Mouse (Mus musculus) small intestine, adult 2 months (tissue): ENCODE data around the gene Lcn2.

ENCODE experiments used
- CTCF ChIP-seq: fragments of 200-500 bp; IDR thresholded peaks from 2 replicates; pipeline ENCODE4 v1.5.1; 2012; ENCODE audit warnings: low read depth, mild to moderate bottlenecking, control low read depth, inconsistent platforms, low read length, moderate library complexity, mixed read lengths; ENCODE audit not compliant: insufficient replicate concordance, insufficient read length; ENCODE audit errors: extremely low read depth
- POLR2A ChIP-seq: fragments of 200-500 bp; IDR thresholded peaks from 2 replicates; pipeline ENCODE4 v1.6.1; 2012; ENCODE audit warnings: low read depth, mild to moderate bottlenecking, control low read depth, inconsistent platforms, low read length, moderate library complexity

DNA sequence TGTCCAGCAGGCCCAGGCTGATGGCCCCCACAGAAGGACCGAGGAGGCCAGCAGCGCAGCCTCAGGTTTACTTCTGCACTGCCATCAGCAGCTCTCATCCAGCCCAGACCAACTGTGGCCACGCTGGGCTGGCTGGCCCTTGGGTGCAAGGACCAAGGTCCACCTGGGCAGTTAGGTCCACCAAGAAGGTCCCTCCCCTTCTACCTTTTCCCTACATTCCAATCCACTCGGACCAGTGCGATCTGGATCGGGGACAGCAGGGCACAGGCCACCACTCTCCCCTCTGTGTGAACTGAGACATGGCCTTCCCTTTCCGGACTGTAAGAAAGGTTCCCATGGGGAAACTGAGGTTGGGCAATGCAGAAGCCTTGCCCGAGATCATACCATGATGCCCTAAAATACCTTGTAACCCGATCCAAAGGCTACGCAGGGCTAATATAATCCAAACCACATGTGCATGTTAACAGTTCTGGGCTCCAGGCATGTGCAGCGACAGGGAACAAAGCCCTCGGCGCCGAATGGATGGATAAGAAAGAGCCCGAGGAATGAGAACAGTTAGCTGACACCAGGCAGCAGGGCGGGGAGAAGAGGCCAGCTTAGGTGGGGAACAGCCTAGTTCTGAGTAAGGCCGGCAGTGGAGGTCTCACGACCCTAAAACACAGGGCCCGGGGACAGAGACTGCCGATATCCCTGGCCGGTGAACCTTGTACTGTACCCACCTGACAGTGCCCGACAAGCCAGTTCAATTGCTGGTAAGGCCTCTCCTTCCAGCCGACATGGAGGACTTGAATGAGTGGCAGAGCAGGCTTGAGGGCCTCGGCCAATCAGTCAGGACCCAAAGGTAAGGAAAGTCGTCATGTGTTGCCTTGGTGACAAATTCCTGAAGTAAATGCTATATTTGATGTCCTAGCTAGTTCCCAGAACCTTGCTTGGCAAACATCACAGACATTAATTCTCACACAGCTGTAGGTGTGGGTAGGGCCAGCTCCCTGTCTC is 20.7 kb upstream of the Lcn2 start:
- TF ChIP-seq POLR2A (no peak), CTCF (no peak)
